Mouse (Mus musculus): Measurements from ENCODE around the gene Ddb1. TPM values are rescaled to one million over a fixed set of nuclear protein-coding genes. Genes with fewer than 3 reads are reported as not detected.

Ddb1 gene
- total and polyA plus RNA-seq, 3 experiments = 299 to 406 (median 319) TPM

DNA sequence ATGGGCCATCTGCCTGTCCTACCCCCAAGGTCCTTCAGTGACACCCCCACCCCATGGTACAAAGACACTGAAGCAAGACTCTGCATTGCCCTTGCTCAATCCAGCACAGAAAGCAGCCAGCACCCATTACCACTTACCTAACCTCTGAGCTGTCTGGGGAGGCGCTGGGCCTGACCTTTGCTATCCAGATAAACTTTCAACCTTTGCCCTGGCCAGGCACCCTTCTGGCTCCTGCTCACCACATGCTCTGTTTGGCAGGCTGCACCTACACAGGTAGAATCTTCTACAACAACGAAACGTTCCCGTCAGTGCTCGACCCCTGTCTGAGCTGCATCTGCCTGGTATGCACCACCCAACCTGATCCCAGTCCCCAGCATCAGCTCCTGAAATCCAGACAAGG lies 52.6 kb downstream of the Ddb1 start:
- dilution Hi-C loops (cut with MboI; ENCODE audit: extremely low pct_ligation_motif_present, extremely low pct_unique_long_range_greater_than_20kb, low sequenced_read_pairs) = no loop called here

GRCm38 (mm10) chr19:10658406-10658805 lies 53.3 kb downstream of the Ddb1 start:
- Histone ChIP-seq H3K4me1 (ENCODE audit: control insufficient read depth in 1 of 2, insufficient read depth in 2 of 2) (peaks cover 3% of the 10 kb centered on the region in 2 experiments; a peak in 2 of 4 replicates), H3K4me2 (ENCODE audit: insufficient read depth, low read depth, poor library complexity, severe bottlenecking) (no peak overlapping the region), H3K27ac (ENCODE audit: insufficient read depth, low read depth) (no peak overlapping the region), H3K27me3 (replicated peaks) (no peaks in the 10 kb centered on the region), H3K4me3 (replicated peaks in 1 of 3; ENCODE audit: low read depth in 2 of 3, low read length in 2 of 3, poor library complexity in 1 of 3) (no peak overlapping the region), H3K9me3 (replicated peaks; ENCODE audit: low read length) (no peaks in the 10 kb centered on the region), H3K79me2 (replicated peaks; ENCODE audit: control insufficient read depth, extremely low read depth, insufficient read depth, poor library complexity, severe bottlenecking) (no peaks in the 10 kb centered on the region), H3K9ac (ENCODE audit: insufficient read depth, low read depth) (no peak overlapping the region), H3K36me3 (replicated peaks in 1 of 2; ENCODE audit: control insufficient read depth in 1 of 2, insufficient read depth in 1 of 2, low read length in 1 of 2) (peaks cover 0 to 23% of the 10 kb centered on the region in 2 experiments)
- in situ Hi-C loops (cut with MboI; ENCODE audit: low pct_ligation_motif_present, low pct_unique_long_range_greater_than_20kb, low sequenced_read_pairs) = no loop called here
- no peak for DNase-seq (ENCODE audit: extremely low read depth)
- dilution Hi-C loops (cut with MboI; ENCODE audit: extremely low pct_ligation_motif_present, extremely low pct_unique_long_range_greater_than_20kb, low sequenced_read_pairs) = no loop called here
- TF ChIP-seq PAX5 (IDR thresholded peaks at IDR 0.05; ENCODE audit: low read length) = no peak
- no peak for TF ChIP-seq USF1 (IDR thresholded peaks at IDR 0.05; ENCODE audit: low read depth, low read length)
- TF ChIP-seq TBP (conservative IDR thresholded peaks at IDR 0.05; ENCODE audit: low read depth, low read length) = no peak
- no peak for TF ChIP-seq ETS1 (conservative IDR thresholded peaks at IDR 0.05; ENCODE audit: low read depth, low read length)
- no peak for TF ChIP-seq SIN3A (IDR thresholded peaks at IDR 0.05; ENCODE audit: low read length)
- no peak for TF ChIP-seq ELF1 (IDR thresholded peaks at IDR 0.05; ENCODE audit: low read depth, low read length)
- TF ChIP-seq ZMIZ1 (IDR thresholded peaks at IDR 0.05; ENCODE audit: low read depth, low read length) = no peak
- no peak for TF ChIP-seq MAZ (IDR thresholded peaks at IDR 0.05; ENCODE audit: low read depth, low read length)
- TF ChIP-seq NELFE (IDR thresholded peaks at IDR 0.05; ENCODE audit: low read depth, low read length) = no peak
- no peak for TF ChIP-seq KAT2A (IDR thresholded peaks at IDR 0.05; ENCODE audit: insufficient replicate concordance, low read length)
- no peak for TF ChIP-seq CHD1 (IDR thresholded peaks at IDR 0.05; ENCODE audit: low read depth, low read length)
- TF ChIP-seq MEF2A (IDR thresholded peaks at IDR 0.05; ENCODE audit: borderline replicate concordance, low read depth, low read length) = no peak
- no peak for TF ChIP-seq HCFC1 (IDR thresholded peaks at IDR 0.05; ENCODE audit: low read depth, low read length)
- no peak for TF ChIP-seq GABPA (IDR thresholded peaks at IDR 0.05; ENCODE audit: insufficient replicate concordance, low read depth, low read length)
- TF ChIP-seq SMC3 (IDR thresholded peaks at IDR 0.05; ENCODE audit: low read depth, low read length) = no peak
- TF ChIP-seq NRF1 (IDR thresholded peaks at IDR 0.05; ENCODE audit: low read depth, low read length) = no peak
- TF ChIP-seq JUND (conservative IDR thresholded peaks at IDR 0.05; ENCODE audit: low read depth, low read length) = no peak
- no peak for TF ChIP-seq TCF12 (IDR thresholded peaks at IDR 0.05; ENCODE audit: low read depth, low read length)
- no peak for TF ChIP-seq CHD2 (IDR thresholded peaks at IDR 0.05; ENCODE audit: low read length)
- no peak for TF ChIP-seq POLR2A (IDR thresholded peaks at IDR 0.05; ENCODE audit: low read depth, low read length)

More for the DNA sequence above, 52.6 kb downstream of the Ddb1 start:
- TF ChIP-seq UBTF (IDR thresholded peaks at IDR 0.05; ENCODE audit: low read depth, low read length) (no peak), SIN3A (IDR thresholded peaks at IDR 0.05; ENCODE audit: low read length) (no peak), TCF12 (IDR thresholded peaks at IDR 0.05; ENCODE audit: low read depth, low read length) (no peak), EP300 (IDR thresholded peaks at IDR 0.05; ENCODE audit: low read length) (no peak), NRF1 (IDR thresholded peaks at IDR 0.05; ENCODE audit: low read depth, low read length) (no peak), RAD21 (IDR thresholded peaks at IDR 0.05; ENCODE audit: low read depth, low read length) (no peak), USF1 (IDR thresholded peaks at IDR 0.05; ENCODE audit: low read depth, low read length) (no peak), MYC (IDR thresholded peaks at IDR 0.05; ENCODE audit: low read depth, low read length) (no peak), POLR2A (IDR thresholded peaks at IDR 0.05; ENCODE audit: low read depth, low read length) (no peak), CTCF (conservative IDR thresholded peaks at IDR 0.05 in 1 of 2, IDR thresholded peaks at IDR 0.05 in 1 of 2; ENCODE audit: low read depth in 2 of 2, low read length in 2 of 2) (no peak), ZMIZ1 (IDR thresholded peaks at IDR 0.05; ENCODE audit: low read depth, low read length) (no peak), RCOR1 (conservative IDR thresholded peaks at IDR 0.05; ENCODE audit: low read depth, low read length) (no peak), MAZ (IDR thresholded peaks at IDR 0.05; ENCODE audit: low read depth, low read length) (no peak), CHD1 (IDR thresholded peaks at IDR 0.05; ENCODE audit: low read depth, low read length) (no peak), ELF1 (IDR thresholded peaks at IDR 0.05; ENCODE audit: low read depth, low read length) (no peak), POLR2AphosphoS2 (IDR thresholded peaks at IDR 0.05; ENCODE audit: low read depth, low read length) (no peak), MEF2A (IDR thresholded peaks at IDR 0.05; ENCODE audit: borderline replicate concordance, low read depth, low read length) (no peak), ZC3H11A (IDR thresholded peaks at IDR 0.05; ENCODE audit: low read depth, low read length) (no peak), MAFK (IDR thresholded peaks at IDR 0.05; ENCODE audit: insufficient replicate concordance, low read length) (no peak), TBP (conservative IDR thresholded peaks at IDR 0.05; ENCODE audit: low read depth, low read length) (no peak)
- no peak overlapping the region for H3K4me2 ChIP-seq (ENCODE audit: insufficient read depth, low read depth, poor library complexity, severe bottlenecking)
- no peak overlapping the region for H3K4me3 ChIP-seq (replicated peaks in 1 of 3; ENCODE audit: low read depth in 2 of 3, low read length in 2 of 3, poor library complexity in 1 of 3)
- H3K9ac ChIP-seq (ENCODE audit: insufficient read depth, low read depth) = no peak overlapping the region
- no peaks in the 10 kb centered on the region for H3K27me3 ChIP-seq (replicated peaks)
- in situ Hi-C loops (cut with MboI; ENCODE audit: low pct_ligation_motif_present, low pct_unique_long_range_greater_than_20kb, low sequenced_read_pairs) = no loop called here
- no peaks in the 10 kb centered on the region for H3K9me3 ChIP-seq (replicated peaks; ENCODE audit: low read length)
- DNase-seq (ENCODE audit: extremely low read depth) = no peak
- no peaks in the 10 kb centered on the region for H3K79me2 ChIP-seq (replicated peaks; ENCODE audit: control insufficient read depth, extremely low read depth, insufficient read depth, poor library complexity, severe bottlenecking)
- H3K4me1 ChIP-seq (ENCODE audit: control insufficient read depth in 1 of 2, insufficient read depth in 2 of 2) = peaks cover 3% of the 10 kb centered on the region in 2 experiments; a peak in 2 of 4 replicates
- H3K36me3 ChIP-seq (replicated peaks in 1 of 2; ENCODE audit: control insufficient read depth in 1 of 2, insufficient read depth in 1 of 2, low read length in 1 of 2) = peaks cover 0 to 26% of the 10 kb centered on the region in 2 experiments
- no peak overlapping the region for H3K27ac ChIP-seq (ENCODE audit: insufficient read depth, low read depth)

All from CH12.LX (cell line).